Mouse (Mus musculus) c-Kit-negative CD71-positive TER-119-positive erythroid progenitor cells, embryonic 14.5 days (primary cell): ENCODE measurements around the gene Cpne6.

Experiments
- DNase-seq: peaks from one replicate; pipeline ENCODE4 v3.0.0-alpha.2; 2013; ENCODE audit warnings: low read depth, low spot score

The Cpne6 gene

DNA sequence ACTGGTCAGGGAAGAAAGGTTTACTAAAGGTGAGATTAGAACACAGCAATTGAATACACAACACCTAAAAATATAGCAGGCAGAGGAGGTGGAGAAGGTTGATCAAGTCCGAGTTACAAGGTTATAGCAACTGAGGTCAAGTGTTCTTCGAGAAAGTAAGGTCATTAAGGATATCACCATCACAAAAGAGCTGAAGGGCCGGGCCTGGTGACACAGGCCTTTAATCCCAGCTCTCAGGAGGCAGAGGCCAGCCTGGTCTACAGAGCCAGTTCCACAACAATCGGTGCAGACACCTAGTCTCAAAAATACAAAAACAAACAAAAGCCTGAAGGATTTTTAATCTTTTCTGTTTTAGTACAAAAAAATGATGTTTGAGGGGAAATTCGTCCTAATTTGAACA, 41.1 kb downstream of the Cpne6 start:
- no peak for DNase-seq

DNA sequence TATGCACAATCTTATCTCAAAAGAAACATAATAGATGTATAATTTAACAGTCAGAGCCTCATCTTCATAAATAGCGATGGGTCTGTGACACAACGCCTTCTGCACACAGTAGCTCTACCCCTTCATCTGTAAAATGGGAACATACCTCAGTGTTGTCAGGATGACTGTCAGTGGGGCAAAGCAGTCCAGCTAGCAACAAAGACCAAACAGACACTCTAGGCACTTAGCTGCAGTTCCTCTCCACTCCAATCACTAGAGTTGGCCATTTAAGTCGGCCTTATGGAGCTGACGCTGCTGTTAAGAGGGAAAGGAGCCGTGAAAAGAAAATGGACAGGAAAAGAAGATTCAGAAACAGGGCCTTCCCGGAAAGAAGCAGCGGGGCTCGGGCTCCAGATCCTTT, 41.5 kb downstream of the Cpne6 start:
- no peak for DNase-seq

DNA sequence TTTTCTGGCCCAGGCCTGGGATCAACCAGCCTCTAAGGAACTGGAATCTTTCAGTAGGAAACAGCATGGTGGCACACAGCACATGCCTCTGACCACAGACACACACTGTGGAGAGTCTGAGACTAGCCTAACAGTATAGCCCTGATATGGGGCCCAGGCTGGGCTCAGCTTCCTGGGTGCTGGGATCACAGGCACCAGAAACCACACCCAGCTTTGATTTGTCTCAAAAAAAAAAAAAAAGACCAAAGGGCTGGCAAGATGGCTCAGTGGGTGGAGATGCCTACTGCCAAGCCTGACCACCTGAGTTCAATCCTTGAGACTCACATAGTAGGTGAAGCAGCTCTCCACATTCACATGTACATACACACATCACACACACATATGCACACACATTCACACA, 44.4 kb downstream of the Cpne6 start:
- DNase-seq: no peak

DNA sequence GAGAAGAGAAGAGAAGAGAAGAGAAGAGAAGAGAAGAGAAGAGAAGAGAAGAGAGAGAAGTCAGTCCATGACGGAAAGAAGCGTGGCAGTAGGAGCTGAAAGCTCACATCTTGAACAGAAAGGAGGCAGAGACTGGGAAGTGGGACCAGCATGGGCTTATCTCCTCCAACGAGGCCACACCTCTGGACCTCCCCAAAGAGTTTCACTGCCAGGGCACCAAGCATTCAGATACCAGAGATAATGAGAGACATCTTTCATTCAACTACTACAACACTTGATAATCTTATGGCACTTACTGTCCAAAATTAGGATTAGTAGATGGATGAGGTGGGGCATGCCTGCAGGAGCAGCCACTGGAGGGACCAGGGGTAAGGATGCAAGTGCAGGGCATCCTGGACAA, 45.5 kb downstream of the Cpne6 start:
- DNase-seq: no peak

DNA sequence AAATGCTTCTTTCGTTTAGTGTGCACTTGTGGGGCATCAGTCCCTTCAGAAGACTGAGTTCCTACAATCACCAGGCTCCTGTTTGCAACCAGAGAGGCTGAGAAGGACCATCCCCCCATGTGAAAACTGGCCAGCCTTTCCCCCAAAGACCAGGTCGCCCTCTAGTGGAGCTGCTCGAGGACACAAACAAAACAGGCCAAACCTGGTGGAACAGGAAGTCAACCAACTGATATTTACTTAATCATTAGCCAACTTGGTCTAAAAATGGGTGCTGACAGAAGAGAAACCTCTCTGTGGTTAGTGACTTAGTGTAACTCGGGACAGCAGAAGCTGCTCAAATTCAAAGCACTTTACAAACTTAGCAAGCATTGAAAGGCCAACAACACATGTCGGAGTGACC, 46.8 kb downstream of the Cpne6 start:
- peak; percentile 59 for DNase-seq

DNA sequence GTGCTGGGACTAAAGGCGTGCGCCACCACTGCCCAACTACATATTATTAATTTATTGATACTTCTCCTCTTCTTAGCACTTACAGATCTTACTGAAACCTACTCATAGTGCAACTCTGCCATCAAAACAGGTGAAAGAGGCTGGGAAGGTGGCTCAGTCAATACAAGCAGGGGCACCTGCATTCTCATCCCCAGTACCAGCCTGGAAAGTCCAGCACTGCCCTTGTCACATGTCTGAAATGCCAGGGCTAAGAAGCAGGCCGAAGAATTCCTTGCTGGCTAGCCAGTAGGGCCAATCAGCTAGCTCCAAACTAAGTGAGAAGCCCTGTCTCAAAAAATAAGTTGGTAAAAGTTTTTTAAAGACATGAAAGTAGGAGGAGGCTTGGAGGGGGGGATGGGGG, 47.3 kb downstream of the Cpne6 start:
- no peak for DNase-seq

DNA sequence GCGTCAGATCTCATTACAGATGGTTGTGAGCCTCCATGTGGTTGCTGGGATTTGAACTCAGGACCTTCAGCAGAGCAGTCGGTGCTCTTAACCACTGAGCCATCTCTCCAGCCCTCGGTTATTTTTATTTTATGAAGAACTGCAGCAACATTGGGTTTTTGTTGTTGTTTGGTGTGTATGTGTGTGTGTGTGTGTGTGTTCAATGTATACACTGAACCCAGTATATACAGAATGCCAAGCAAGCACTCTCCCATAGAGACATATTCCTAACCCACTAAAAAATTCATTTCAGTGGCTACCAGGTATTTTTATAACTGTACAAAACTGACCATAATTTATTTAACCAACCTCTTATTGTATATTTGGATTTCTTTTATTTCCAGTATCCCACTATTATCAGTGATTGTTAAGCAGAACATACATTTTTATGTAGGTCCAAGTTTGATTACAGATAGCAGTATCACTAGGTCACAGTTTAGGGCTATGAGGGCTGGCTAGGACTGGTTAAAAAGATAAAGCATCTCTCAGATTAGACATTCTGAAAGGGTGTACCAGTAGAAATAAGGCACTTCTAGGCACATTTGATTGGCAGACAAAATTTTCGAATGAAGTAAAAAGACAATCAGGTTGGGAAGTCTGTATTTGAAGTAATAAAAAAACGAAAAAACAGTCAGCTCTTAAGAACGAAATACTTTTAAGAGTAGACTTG, 48.6 kb downstream of the Cpne6 start:
- DNase-seq: peak; percentile 58

DNA sequence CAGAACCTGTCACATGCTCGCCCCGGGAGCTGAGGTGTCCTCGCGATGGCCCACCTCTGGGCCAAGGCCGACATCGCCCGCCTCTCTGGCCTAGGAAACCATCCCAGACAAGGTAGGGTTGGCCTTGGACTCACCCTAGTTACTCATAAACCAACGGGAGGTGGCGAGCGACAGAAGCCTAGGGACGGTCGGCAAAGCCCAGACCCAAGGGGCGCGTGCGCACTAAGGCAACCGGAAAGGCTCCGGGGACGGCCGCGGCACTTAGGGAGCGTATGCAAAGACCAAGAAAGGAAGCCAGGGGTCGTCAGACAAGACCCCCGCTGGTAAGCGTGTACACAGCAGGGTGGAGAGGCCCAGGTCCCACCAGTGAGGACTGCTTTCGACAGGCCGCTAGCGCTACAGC, 49.6 kb downstream of the Cpne6 start, which contains the start of gene Dcaf11:
TSS of gene Dcaf11 (plus strand) at position 208 of the 403 bp plus-strand sequence.
- peak; percentile 82 for DNase-seq

DNA sequence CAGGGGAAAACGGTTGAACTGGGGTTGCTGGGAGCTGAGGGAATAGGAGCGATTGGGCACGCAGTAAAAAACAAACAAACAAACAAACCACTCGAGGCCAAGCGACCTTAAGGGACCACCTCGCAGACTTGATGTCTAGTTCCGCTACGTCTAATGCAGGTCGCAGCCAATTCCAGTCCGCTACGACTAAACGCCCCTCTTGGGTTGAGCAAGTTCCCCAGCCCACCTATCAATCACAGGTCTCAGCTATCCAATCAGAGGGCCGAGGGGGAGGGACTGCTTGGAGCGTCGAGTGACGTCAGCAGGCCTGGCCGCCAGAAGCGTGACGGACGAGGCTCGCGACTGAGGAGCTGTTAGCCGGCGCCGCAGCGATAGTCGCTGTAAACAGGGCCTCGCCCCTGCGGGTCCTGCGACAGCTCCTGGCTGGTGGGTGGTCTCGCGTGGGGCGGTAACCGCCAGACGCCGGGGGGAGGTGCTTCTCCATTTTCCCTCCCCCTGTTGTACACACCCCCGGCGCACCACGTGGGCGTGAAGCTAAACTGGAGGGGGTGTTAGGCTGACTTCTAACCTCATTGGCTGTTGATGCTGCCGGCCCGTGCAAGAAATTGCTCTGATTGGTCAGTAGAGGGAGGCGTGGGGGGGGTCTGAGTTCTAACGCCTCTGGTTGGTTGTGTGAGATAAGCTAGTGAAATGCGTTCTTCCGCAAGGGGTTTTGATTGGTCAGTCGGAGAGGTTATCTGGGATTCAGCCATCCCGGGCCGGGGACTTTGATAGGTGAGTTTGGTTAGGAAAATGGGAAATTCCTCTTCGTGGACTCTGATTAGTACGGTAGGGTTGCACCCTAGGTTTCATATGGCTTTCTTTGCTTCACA, 50.2 kb downstream of the Cpne6 start, which contains the start of gene A730061H03Rik:
TSS of gene A730061H03Rik (minus strand) at position 205 of the 872 bp plus-strand sequence.
- DNase-seq: peak; percentile 97

DNA sequence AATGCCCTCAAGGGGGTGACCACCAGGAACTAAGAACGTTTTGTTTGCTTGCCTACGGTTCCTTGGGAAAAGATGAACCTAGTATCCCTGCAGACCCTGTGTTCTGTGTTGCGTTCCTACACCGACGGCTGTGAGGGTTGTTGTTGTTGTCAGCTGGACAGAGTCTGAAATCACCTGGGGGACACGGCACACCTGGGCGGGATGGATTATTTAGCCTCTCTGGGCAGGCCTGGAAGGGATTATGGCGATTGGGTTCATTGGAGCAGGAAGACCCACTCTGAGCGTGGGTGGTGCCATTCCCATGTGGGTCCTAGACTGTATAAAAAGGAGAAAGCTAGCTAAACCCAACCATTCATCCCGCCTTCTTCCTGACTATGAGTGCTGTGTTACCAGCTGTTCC, 51.6 kb downstream of the Cpne6 start:
- no peak for DNase-seq

DNA sequence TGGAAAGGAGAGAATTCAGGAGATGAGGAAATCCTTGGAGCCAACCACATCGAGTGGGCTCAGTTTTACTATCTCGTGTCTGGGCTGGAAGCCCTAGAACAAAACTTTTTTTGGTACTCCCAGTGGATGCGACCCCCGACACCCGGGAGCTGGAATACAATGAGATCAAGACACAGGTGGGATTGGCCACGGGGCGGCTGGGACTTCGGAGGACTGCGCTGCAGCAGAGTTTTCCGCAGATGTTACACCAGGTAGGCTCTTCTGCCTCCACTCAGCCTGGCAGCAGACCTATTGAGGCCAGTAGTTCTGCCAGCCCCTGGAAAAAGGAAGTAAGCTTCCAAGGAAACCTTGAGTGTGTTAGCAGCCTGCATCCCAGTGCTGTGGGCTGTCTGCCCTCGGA, 53.0 kb downstream of the Cpne6 start:
- no peak for DNase-seq

DNA sequence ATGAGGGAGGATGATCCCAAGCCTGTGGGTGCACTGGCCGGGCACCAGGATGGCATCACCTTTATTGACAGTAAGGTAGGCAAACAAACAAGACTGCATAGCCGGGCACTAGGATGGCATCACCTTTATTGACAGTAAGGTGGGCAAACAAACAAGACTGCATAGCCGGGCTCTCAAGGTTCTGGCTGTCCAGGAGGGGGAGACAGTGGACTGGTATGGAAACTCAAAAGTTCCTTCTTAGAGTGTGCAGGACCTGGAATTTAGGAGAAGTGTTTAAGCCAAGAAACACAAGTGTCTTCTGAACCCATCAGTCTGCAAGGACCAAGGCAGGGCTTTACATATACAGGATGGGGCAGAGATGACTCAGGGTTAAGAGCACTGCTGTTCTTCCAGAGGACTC, 55.5 kb downstream of the Cpne6 start:
- no peak for DNase-seq
